Mouse (Mus musculus): ENCODE results near the gene Adam17. TPM values are rescaled to one million over a fixed set of nuclear protein-coding genes. Genes with fewer than 3 reads are reported as not detected.

Adam17 gene
- polyA plus RNA-seq, 1 experiment from 2014 or later: 35.6 TPM

DNA sequence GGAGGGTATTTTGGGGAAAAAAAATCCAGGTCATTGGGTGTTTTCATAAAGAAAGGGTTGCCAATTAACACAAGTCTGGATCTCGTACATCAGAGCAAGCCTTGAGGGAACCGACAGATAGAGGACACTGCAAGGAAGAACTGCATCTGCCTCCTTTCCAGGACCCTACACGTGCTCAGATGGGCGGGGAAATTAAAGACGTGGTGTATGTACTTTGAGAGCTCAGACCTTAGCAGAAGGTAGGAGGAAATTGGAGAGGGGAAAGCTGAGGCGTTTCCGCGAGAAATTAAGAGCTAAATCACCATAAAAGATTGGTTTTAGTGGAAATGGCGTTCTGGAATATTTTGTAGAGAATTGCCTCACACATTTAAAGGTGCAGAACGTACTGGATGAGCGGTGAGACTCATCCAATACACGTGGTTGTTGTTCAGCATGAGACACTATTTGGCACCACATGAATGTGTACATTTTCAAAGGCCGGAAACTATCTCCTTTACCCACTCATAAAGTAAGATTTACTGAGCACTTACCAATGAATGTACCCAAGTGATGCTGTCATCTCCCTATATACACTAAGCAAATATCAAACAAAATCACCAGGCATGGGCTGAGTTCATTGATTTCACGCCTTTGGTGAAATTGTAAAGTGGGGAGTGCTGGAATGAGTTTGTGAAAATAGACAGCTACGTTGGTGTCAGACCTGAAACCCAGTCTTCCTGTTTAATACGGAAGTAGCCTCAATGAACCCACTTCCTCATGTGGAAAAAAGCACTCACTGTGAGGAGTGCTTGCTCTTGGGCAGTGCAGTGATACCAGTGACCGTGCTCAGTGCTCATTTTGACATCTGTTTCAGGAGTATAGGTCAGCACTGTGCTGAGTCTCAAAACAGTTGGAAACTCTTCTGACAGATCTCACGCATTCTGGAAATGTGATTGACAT is 86.5 kb downstream of the Adam17 start:
- H3K4me1 ChIP-seq (replicated peaks; ENCODE audit: control insufficient read depth, insufficient read depth, low read length): peaks cover 9% of the 10 kb centered on the region; the same call in 1 of the 2 replicates
- DNase-seq (ENCODE audit: low spot score) (no peak), ATAC-seq (replicated peaks; ENCODE audit: low FRiP score) (no peak)
- H3K9ac ChIP-seq (ENCODE audit: low read depth, low read length): peak overlapping the region; percentile 84
- peaks cover 9% of the 10 kb centered on the region for H3K36me3 ChIP-seq (ENCODE audit: control insufficient read depth, insufficient read depth, low read length)
- 23% methylated on average over 18 of the region's 18 CpGs for WGBS
- no peaks in the 10 kb centered on the region for H3K9me3 ChIP-seq (ENCODE audit: control insufficient read depth, low read length)
- H3K27ac ChIP-seq (ENCODE audit: low read depth, low read length): peak overlapping the region; percentile 82
- no peaks in the 10 kb centered on the region for H3K27me3 ChIP-seq (replicated peaks; ENCODE audit: control insufficient read depth, insufficient read depth, low read length)
- H3K4me2 ChIP-seq: peak overlapping the region; percentile 80
- H3K4me3 ChIP-seq (ENCODE audit: low read depth, low read length): peak overlapping the region; percentile 83

DNA sequence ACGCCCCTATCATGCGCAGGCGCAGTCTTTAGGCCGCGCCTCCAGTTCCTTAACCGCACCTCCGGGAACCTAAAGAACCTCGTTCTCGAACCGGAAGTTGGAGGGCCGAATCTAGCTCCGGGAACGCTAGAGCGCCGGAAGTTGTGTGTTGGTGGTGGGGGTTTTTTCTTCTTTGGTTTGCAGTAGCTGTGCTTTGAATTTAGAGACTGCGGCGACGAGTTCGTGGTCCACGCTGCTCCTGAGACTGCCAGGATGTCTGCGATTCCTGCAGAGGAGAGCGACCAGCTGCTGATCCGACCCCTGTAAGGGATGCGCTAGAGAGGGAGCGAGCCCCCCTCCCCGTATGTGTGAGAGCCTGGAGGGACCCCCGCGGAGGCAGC is 87.2 kb downstream of the Adam17 start, which contains the start of gene Itgb1bp1:
TSS of gene Itgb1bp1 (minus strand) at position 42 of the 380 bp plus-strand sequence.
- H3K27ac ChIP-seq (ENCODE audit: low read depth, low read length): peak within 1 kb of the TSS; percentile 82
- H3K9me3 ChIP-seq (ENCODE audit: control insufficient read depth, low read length): no peaks in the 10 kb centered on the region
- peak within 1 kb of the TSS; percentile 83 for H3K4me3 ChIP-seq (ENCODE audit: low read depth, low read length)
- DNase-seq (ENCODE audit: low spot score): peak; percentile 96
- peak; percentile 91 for ATAC-seq (replicated peaks; ENCODE audit: low FRiP score)
- H3K9ac ChIP-seq (ENCODE audit: low read depth, low read length): peak within 1 kb of the TSS; percentile 84
- 0% methylated on average over 28 of the region's 28 CpGs for WGBS
- H3K4me1 ChIP-seq (replicated peaks; ENCODE audit: control insufficient read depth, insufficient read depth, low read length): peaks cover 9% of the 10 kb centered on the region; the same call in 1 of the 2 replicates
- peak within 1 kb of the TSS; percentile 84 for H3K4me2 ChIP-seq
- H3K27me3 ChIP-seq (replicated peaks; ENCODE audit: control insufficient read depth, insufficient read depth, low read length): no peaks in the 10 kb centered on the region
- peaks cover 3% of the 10 kb centered on the region; the same call in 1 of the 2 replicates for H3K36me3 ChIP-seq (ENCODE audit: control insufficient read depth, insufficient read depth, low read length)

DNA sequence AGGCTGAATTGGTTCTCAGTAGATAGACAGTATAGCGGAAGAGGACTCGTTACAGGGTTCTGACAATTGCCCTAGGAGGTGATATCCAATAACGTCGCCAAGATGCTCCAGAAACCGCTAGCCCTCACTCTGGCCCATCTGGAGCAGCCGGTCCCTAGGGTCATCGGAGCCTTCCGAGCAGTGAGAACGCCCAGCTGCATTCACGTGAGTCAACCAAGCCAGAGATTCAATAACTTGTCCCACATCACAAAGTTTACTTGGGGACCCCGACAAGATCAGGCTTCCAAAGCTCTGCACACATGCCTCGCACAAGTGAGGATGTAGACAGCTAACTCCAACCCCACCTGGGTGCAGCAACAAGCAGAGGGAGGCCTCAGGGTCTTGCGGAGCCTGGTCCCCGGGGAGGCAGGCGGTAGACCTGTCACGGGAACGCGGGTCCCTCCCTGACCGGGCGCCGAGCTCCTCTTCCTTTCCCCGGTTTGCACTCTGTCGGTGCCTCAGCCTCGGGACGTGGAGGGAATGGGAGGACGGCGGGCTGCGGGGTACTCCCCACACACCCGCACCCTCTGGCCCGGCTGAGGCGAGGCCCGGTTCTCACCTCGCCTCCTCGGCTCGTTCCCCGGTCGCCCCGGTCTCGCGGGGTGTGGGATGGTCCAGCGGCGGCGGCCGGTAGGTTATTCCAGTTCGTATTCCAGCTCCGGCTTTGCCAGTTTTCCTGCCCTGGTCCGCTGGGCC is 87.8 kb downstream of the Adam17 start:
- no peak for DNase-seq (ENCODE audit: low spot score)
- Histone ChIP-seq H3K27ac (ENCODE audit: low read depth, low read length) (peak overlapping the region; percentile 70), H3K27me3 (replicated peaks; ENCODE audit: control insufficient read depth, insufficient read depth, low read length) (no peaks in the 10 kb centered on the region), H3K4me3 (ENCODE audit: low read depth, low read length) (peak overlapping the region; percentile 83), H3K4me1 (replicated peaks; ENCODE audit: control insufficient read depth, insufficient read depth, low read length) (peaks cover 9% of the 10 kb centered on the region; the same call in 1 of the 2 replicates), H3K36me3 (ENCODE audit: control insufficient read depth, insufficient read depth, low read length) (peaks cover 3% of the 10 kb centered on the region; the same call in 1 of the 2 replicates), H3K9me3 (ENCODE audit: control insufficient read depth, low read length) (no peaks in the 10 kb centered on the region), H3K4me2 (peak overlapping the region; percentile 84), H3K9ac (ENCODE audit: low read depth, low read length) (peak overlapping the region; percentile 79)
- WGBS: under 1% methylated on average over 47 of the region's 47 CpGs
- ATAC-seq (replicated peaks; ENCODE audit: low FRiP score): peak; percentile 77

DNA sequence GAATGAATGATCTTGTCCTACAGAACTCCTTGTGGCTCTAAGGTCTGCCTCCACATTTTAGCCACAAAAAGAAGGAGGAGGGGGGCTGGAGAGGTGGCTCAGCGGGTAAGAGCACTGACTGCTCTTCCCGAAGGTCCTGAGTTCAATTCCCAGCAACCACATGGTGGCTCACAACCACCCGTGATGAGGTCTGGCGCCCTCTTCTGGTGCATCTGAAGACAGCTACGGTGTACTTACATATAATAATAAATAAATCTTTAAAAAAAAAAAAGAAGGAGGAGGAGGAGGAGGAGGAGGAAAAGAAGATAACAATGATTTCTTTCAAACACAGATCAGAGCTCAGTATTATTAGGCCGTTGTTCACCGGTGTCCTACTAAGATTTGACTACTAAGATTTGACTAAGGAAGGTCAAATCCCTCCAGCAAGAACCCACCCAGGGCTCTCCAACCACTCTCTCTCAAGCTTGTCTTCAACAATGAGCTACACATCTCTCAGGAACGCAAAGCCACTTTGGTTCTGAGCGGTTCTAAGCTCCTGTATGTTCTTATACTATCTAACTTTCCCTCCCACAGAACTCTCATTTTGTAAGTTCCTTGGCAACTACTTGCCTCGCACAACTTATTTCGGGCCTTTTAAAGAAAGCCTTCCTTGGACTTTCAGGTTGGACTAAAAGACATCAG is 88.5 kb downstream of the Adam17 start, which contains the start of gene Cpsf3:
TSS of gene Cpsf3 (plus strand) at position 631 of the 681 bp plus-strand sequence.
- ATAC-seq (replicated peaks; ENCODE audit: low FRiP score): no peak

DNA sequence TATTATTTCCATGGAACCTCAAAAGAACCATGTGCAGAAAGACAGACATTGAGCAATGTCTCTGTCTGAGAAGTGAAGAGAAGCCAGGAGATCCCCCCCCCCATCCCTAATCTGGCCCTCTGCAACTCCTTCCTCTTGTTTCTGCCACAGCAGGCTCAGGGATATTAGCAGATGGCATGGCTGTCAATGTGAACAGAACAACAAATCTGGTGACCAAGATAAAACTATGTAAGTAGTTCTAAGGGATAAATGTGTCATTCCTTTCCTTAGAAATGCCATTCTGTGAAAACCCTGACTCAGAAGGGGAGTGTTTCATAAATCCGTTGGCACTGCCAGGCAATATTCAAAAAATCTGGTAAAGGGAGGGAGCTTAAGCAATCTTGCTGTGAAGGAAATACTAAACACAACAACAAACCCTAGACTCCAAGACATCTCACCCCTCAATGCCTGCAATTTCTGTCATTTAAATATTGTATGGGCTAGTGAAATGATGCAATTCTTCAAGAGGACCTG is 96.0 kb downstream of the Adam17 start:
- no peak overlapping the region for H3K27ac ChIP-seq (ENCODE audit: low read depth, low read length)
- DNase-seq (ENCODE audit: low spot score) (no peak), ATAC-seq (replicated peaks; ENCODE audit: low FRiP score) (no peak)
- H3K36me3 ChIP-seq (ENCODE audit: control insufficient read depth, insufficient read depth, low read length): 0 out of 2 replicates have a peak, but pooled peaks cover 2% of the 10 kb centered on the region
- H3K9ac ChIP-seq (ENCODE audit: low read depth, low read length): no peak overlapping the region
- no peak overlapping the region for H3K4me2 ChIP-seq
- H3K4me1 ChIP-seq (replicated peaks; ENCODE audit: control insufficient read depth, insufficient read depth, low read length): no peaks in the 10 kb centered on the region
- H3K27me3 ChIP-seq (replicated peaks; ENCODE audit: control insufficient read depth, insufficient read depth, low read length): no peaks in the 10 kb centered on the region
- H3K4me3 ChIP-seq (ENCODE audit: low read depth, low read length): no peak overlapping the region
- H3K9me3 ChIP-seq (ENCODE audit: control insufficient read depth, low read length): no peaks in the 10 kb centered on the region
- WGBS: 71% methylated on average over 1 of the region's 1 CpGs

More for the DNA sequence above, 88.5 kb downstream of the Adam17 start, which contains the start of gene Cpsf3:
- Histone ChIP-seq H3K27ac (ENCODE audit: low read depth, low read length) (peak within 1 kb of the TSS; percentile 82), H3K4me1 (replicated peaks; ENCODE audit: control insufficient read depth, insufficient read depth, low read length) (peaks cover 9% of the 10 kb centered on the region; the same call in 1 of the 2 replicates), H3K4me2 (peak within 1 kb of the TSS; percentile 84), H3K9me3 (ENCODE audit: control insufficient read depth, low read length) (no peaks in the 10 kb centered on the region), H3K36me3 (ENCODE audit: control insufficient read depth, insufficient read depth, low read length) (no peaks in the 10 kb centered on the region; the same call in 1 of the 2 replicates), H3K4me3 (ENCODE audit: low read depth, low read length) (peak within 1 kb of the TSS; percentile 83), H3K27me3 (replicated peaks; ENCODE audit: control insufficient read depth, insufficient read depth, low read length) (no peaks in the 10 kb centered on the region), H3K9ac (ENCODE audit: low read depth, low read length) (peak within 1 kb of the TSS; percentile 84)
- 57% methylated on average over 11 of the region's 11 CpGs for WGBS
- DNase-seq (ENCODE audit: low spot score): no peak

DNA sequence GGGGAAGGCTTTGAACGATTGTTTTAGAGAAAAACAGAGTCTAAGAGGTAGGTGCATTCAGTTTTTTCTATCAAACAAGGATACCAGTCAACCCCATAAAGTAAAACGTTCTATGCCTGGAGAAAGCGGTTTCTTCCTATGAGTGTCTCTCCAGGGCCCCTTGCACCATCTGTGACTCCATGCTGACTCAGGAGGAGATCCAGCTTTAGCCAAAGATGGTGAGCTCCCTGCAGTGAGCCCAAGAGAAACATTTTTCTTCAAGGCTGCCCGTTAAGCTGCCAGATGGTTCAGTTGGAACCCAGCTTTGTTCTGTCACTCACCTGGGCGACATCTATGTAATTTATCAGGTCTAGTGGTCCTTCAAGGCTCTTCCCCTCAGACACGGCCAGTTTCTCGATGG is 99.0 kb downstream of the Adam17 start:
- H3K9me3 ChIP-seq (ENCODE audit: control insufficient read depth, low read length): no peaks in the 10 kb centered on the region
- no peak for DNase-seq (ENCODE audit: low spot score)
- peaks cover 22% of the 10 kb centered on the region for H3K36me3 ChIP-seq (ENCODE audit: control insufficient read depth, insufficient read depth, low read length)
- no peaks in the 10 kb centered on the region for H3K4me1 ChIP-seq (replicated peaks; ENCODE audit: control insufficient read depth, insufficient read depth, low read length)
- H3K4me3 ChIP-seq (ENCODE audit: low read depth, low read length): no peak overlapping the region
- WGBS: 87% methylated on average over 7 of the region's 7 CpGs
- H3K27me3 ChIP-seq (replicated peaks; ENCODE audit: control insufficient read depth, insufficient read depth, low read length): no peaks in the 10 kb centered on the region
- H3K4me2 ChIP-seq: no peak overlapping the region
- no peak for ATAC-seq (replicated peaks; ENCODE audit: low FRiP score)
- H3K9ac ChIP-seq (ENCODE audit: low read depth, low read length): no peak overlapping the region
- H3K27ac ChIP-seq (ENCODE audit: low read depth, low read length): no peak overlapping the region
